Mouse (Mus musculus) embryonic facial prominence, embryonic 15.5 days (tissue): ENCODE results near the gene Cd79b. TPM values are rescaled to one million over a fixed set of nuclear protein-coding genes. Genes with fewer than 3 reads are reported as not detected.
A peak's percentile ranks its signal among the peaks of the same experiment; 100 is the strongest.

Experiments
- ATAC-seq: fragments of 200-750 bp; cut with Nextera tagmentation; 2 replicates; pipeline ENCODE4 v1.8.0; 2017; ENCODE audit warnings: low read depth, moderate TSS enrichment; ENCODE audit not compliant: insufficient number of reproducible peaks, low FRiP score, low TSS enrichment
- H3K27ac ChIP-seq: fragments of 300-500 bp; sonication (generic); replicated peaks from 2 replicates; pipeline ENCODE4 v1.5.1; 2015; ENCODE audit warnings: mild to moderate bottlenecking, inconsistent platforms
- H3K27me3 ChIP-seq: fragments of 300-500 bp; sonication (generic); 2 replicates; pipeline ENCODE4 v1.6.1; 2015; ENCODE audit warnings: inconsistent platforms
- H3K36me3 ChIP-seq: fragments of 300-500 bp; sonication (generic); 2 replicates; pipeline ENCODE4 v1.6.1; 2015; ENCODE audit warnings: mild to moderate bottlenecking, inconsistent platforms
- H3K4me1 ChIP-seq: fragments of 300-500 bp; sonication (generic); 2 replicates; pipeline ENCODE4 v1.6.1; 2015; ENCODE audit warnings: inconsistent platforms
- H3K4me2 ChIP-seq: fragments of 300-500 bp; sonication (generic); replicated peaks from 2 replicates; pipeline ENCODE4 v1.6.1; 2015; ENCODE audit warnings: mild to moderate bottlenecking, inconsistent platforms
- H3K4me3 ChIP-seq: fragments of 300-500 bp; sonication (generic); replicated peaks from 2 replicates; pipeline ENCODE4 v1.5.1; 2015; ENCODE audit warnings: mild to moderate bottlenecking, inconsistent platforms
- H3K9ac ChIP-seq: fragments of 300-500 bp; sonication (generic); 2 replicates; pipeline ENCODE4 v1.6.1; 2015; ENCODE audit warnings: inconsistent platforms
- H3K9me3 ChIP-seq: fragments of 300-500 bp; sonication (generic); replicated peaks from 2 replicates; pipeline ENCODE4 v1.6.1; 2016; ENCODE audit warnings: inconsistent platforms
- WGBS: fragments of 180-500 bp; shearing (Covaris S2); methylation state at CpG from one replicate; pipeline ENCODE4 v1.1.7; 2015; 5-methylcytosine and 5-hydroxymethylcytosine counted together
- polyA plus RNA-seq: library from polyadenylated mRNA; unstranded; fragments of >200 nt; fragmentation: Nextera tagmentation; extraction: Ambion mirVana; gene quantifications from 2 replicates; pipeline ENCODE4 v1.2.1, GENCODE M21; 2015

Gene Cd79b
- polyA plus RNA-seq, 1 experiment from 2014 or later: 3.4 TPM

DNA sequence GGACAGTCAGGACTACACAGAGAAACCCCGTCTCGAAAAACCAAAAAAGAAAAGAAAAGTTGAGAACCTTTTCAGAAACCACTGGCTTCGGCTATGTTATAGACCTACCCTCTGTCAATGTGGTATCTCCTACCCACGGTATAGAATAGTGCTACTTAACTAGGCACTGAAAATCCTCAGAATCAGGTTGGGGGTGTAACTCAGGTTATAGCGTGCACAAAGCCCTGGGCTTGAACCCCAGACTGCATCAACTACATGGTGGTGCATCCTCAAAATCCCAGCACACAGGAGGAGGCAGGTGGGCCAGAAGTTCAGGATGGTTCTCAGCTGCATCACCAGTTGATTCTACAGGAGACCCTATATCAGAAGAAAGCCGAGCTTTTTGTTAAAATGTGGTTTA, 40.8 kb downstream of the Cd79b start:
- H3K4me1 ChIP-seq: peaks cover 57% of the 10 kb centered on the region
- H3K4me3 ChIP-seq: no peak overlapping the region
- H3K4me2 ChIP-seq: peak overlapping the region; percentile 73
- 87% methylated on average over 6 of the region's 6 CpGs for WGBS
- H3K9ac ChIP-seq: no peak overlapping the region
- H3K36me3 ChIP-seq: no peaks in the 10 kb centered on the region
- no peak for ATAC-seq
- no peaks in the 10 kb centered on the region for H3K27me3 ChIP-seq
- H3K27ac ChIP-seq: peak overlapping the region; percentile 94
- no peaks in the 10 kb centered on the region for H3K9me3 ChIP-seq

GRCm38 (mm10) chr11:106273311-106273684, 41.3 kb downstream of the Cd79b start:
- Histone ChIP-seq H3K4me2 (peak overlapping the region; percentile 73), H3K9me3 (no peaks in the 10 kb centered on the region), H3K4me1 (peaks cover 62% of the 10 kb centered on the region), H3K4me3 (peak overlapping the region; percentile 87), H3K27ac (peak overlapping the region; percentile 94), H3K36me3 (no peaks in the 10 kb centered on the region), H3K27me3 (no peaks in the 10 kb centered on the region), H3K9ac (peak overlapping the region; percentile 42)
- 12% methylated on average over 16 of the region's 16 CpGs for WGBS
- no peak for ATAC-seq

- ATAC-seq: peak; percentile 91
- Histone ChIP-seq H3K4me3 (peak within 1 kb of the TSS; percentile 87), H3K9me3 (no peaks in the 10 kb centered on the region), H3K4me1 (peaks cover 67% of the 10 kb centered on the region), H3K36me3 (no peaks in the 10 kb centered on the region), H3K27ac (peak within 1 kb of the TSS; percentile 94), H3K27me3 (no peaks in the 10 kb centered on the region), H3K4me2 (peak within 1 kb of the TSS; percentile 73), H3K9ac (peak within 1 kb of the TSS; percentile 98)
- WGBS: under 1% methylated on average over 66 of the region's 72 CpGs
These were observed 41.8 kb downstream of the Cd79b start, which contains the start of gene Smarcd2 for GRCm38 (mm10) chr11:106272644-106273310. Gene Smarcd2 (minus strand): TSS chr11:106272972.

DNA sequence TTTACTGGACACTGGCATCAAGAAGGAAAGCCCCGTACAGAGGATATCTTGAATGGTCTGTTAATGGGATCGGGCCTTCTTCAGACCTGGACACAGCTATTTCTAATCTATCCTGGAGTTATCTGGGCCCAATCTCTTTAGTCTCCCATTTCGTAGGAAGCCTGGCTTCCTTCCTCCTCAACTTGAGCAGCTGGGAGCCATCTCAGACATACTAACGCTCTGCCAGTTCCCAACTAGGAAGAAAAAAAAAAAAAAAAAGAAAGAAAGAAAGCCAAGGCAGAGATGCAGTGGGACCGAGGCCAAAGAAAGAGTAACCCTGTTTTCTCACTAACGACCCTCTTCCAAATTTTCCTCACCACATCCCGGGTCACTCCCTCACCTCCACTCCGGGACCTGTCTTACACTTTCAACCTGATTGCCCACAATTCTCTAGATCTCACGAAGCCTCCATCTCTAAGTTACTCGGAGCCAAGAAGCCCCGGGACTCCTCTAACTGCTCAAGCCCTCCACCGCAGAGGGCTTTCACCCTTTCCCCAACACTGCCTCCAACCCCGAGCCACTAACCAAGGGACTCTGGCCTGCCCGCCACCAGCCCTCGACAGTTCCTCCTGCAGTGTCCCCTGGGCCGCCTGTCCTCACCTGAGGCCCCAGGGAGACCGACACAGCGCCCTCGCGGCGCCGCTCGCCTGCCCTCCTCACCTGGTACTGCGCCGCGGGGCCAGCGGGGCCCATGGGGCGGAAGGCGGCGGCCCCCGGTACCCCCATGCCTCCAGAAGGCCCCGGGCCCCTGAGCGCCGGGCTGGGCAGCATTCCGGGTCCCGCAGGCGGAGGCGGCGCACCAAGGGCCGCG, 42.5 kb downstream of the Cd79b start:
- peak; percentile 26 for ATAC-seq
- H3K9ac ChIP-seq: peak overlapping the region; percentile 98
- under 1% methylated on average over 41 of the region's 41 CpGs for WGBS
- peaks cover 4% of the 10 kb centered on the region; the same call in 1 of the 2 replicates for H3K36me3 ChIP-seq
- no peaks in the 10 kb centered on the region for H3K27me3 ChIP-seq
- H3K4me1 ChIP-seq: peaks cover 75% of the 10 kb centered on the region
- H3K4me2 ChIP-seq: peak overlapping the region; percentile 73
- peak overlapping the region; percentile 87 for H3K4me3 ChIP-seq
- no peaks in the 10 kb centered on the region for H3K9me3 ChIP-seq
- peak overlapping the region; percentile 94 for H3K27ac ChIP-seq

DNA sequence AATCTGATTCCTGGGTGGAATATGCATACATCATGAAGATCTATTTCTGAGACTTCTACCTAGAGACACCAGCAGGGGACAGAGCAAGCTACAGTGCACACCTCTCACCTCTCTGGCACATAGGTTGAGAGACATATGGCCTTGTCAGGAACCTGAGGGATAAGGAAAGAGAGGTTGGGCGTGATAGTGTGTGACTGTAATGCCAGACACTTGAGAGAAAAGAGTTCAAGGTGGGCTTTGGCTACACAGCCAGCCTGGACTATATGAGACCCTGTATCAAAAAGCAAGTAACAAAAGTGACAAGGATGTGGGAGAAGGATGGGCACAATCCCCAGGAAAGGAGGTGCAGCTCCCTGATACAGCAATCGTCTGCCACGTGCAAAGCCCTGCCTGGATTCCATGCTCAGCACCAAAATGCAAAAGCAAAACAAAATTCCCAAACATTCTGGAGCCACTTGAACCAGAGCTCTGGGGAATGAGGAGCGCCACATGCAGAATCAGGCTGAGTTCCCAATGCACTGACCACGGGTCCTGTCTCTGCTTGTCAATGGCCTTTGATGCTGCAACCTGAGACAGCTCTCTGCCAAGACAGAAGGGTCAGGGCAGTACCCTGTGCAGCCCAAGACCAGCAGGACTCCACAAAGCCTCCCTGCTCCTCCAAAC, 43.3 kb downstream of the Cd79b start:
- H3K4me3 ChIP-seq: peak overlapping the region; percentile 87
- H3K4me1 ChIP-seq: peaks cover 69% of the 10 kb centered on the region
- H3K36me3 ChIP-seq: peaks cover 11% of the 10 kb centered on the region
- peak overlapping the region; percentile 98 for H3K9ac ChIP-seq
- H3K27ac ChIP-seq: peak overlapping the region; percentile 94
- no peaks in the 10 kb centered on the region for H3K27me3 ChIP-seq
- H3K4me2 ChIP-seq: peak overlapping the region; percentile 73
- WGBS: 20% methylated on average over 5 of the region's 5 CpGs
- H3K9me3 ChIP-seq: no peaks in the 10 kb centered on the region
- no peak for ATAC-seq

DNA sequence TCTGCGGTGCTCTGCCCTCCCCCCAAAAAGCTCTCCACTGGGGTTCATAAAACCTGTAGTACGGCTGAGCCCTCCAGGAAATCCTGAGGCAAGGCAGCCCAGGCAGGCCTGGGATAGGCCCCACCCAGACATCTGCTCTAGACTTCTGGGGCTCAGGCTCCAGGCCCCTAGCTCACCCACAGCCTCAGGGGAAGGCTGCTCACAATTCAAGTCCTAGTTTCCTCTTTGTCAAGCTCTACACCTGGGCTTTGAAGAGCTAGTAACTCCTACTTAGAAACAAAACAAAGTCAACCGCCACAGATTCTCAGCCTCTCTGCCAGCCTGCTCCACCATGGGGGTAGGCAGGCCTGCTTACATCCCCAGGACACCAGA, 45.5 kb downstream of the Cd79b start:
- Histone ChIP-seq H3K4me2 (peak overlapping the region; percentile 44), H3K9ac (no peak overlapping the region), H3K27ac (peak overlapping the region; percentile 89), H3K4me3 (peak overlapping the region; percentile 13), H3K36me3 (peaks cover 33% of the 10 kb centered on the region), H3K9me3 (no peaks in the 10 kb centered on the region), H3K27me3 (no peaks in the 10 kb centered on the region), H3K4me1 (peaks cover 50% of the 10 kb centered on the region)
- WGBS: 20% methylated on average over 3 of the region's 3 CpGs
- ATAC-seq: no peak

GRCm38 (mm10) chr11:106268326-106269059, 46.1 kb downstream of the Cd79b start:
- Histone ChIP-seq H3K9ac (no peak overlapping the region), H3K27ac (peak overlapping the region; percentile 89), H3K9me3 (no peaks in the 10 kb centered on the region), H3K27me3 (no peaks in the 10 kb centered on the region), H3K4me2 (peak overlapping the region; percentile 44), H3K36me3 (peaks cover 38% of the 10 kb centered on the region), H3K4me3 (peak overlapping the region; percentile 13), H3K4me1 (peaks cover 45% of the 10 kb centered on the region)
- ATAC-seq: 0 out of 2 replicates have a peak, but pooled peaks have one; percentile 15
- WGBS: 26% methylated on average over 8 of the region's 8 CpGs

- ATAC-seq: no peak
- Histone ChIP-seq H3K36me3 (peaks cover 44% of the 10 kb centered on the region), H3K9me3 (no peaks in the 10 kb centered on the region), H3K4me1 (peaks cover 42% of the 10 kb centered on the region), H3K9ac (no peak overlapping the region), H3K27me3 (no peaks in the 10 kb centered on the region), H3K27ac (peak overlapping the region; percentile 89), H3K4me3 (peak overlapping the region; percentile 13; the same call in 1 of the 2 replicates), H3K4me2 (peak overlapping the region; percentile 44)
- 69% methylated on average over 5 of the region's 5 CpGs for WGBS
These were observed 46.7 kb downstream of the Cd79b start for GRCm38 (mm10) chr11:106267871-106268270.

DNA sequence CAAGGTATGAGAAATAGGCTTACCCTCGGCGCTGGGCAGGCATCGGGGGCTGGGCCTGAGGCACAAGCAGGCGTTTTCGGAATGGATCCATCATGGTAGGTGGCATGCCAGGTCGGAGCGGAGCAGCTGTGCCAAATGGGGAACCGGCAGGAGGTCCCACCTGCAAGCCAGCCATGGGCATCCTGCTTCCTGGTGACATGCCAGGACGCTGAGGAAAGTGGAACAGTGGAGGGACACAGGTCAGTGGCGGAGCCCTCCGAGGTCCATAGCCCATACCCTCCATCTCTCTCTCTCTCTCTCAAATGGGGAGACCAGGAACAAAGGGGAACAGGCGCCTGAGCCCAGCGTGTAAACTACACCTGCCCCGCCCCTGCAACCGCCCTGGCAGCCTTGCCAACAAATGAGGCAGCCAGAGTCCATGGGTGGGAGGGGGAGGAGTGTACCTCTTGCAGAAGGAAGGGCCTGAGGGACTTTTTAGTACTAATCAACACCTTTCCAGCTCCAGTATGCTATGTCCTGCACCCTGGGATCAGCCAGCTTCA, 47.2 kb downstream of the Cd79b start:
- WGBS: 70% methylated on average over 15 of the region's 15 CpGs
- peak overlapping the region; percentile 29 for H3K4me3 ChIP-seq
- H3K4me2 ChIP-seq: peak overlapping the region; percentile 44
- H3K4me1 ChIP-seq: peaks cover 42% of the 10 kb centered on the region
- ATAC-seq: peak; percentile 51
- H3K27ac ChIP-seq: peak overlapping the region; percentile 89
- no peaks in the 10 kb centered on the region for H3K27me3 ChIP-seq
- H3K9me3 ChIP-seq: no peaks in the 10 kb centered on the region
- no peak overlapping the region for H3K9ac ChIP-seq
- H3K36me3 ChIP-seq: peaks cover 49% of the 10 kb centered on the region

GRCm38 (mm10) chr11:106266431-106266830, 48.1 kb downstream of the Cd79b start:
- Histone ChIP-seq H3K4me2 (peak overlapping the region; percentile 44; the same call in 1 of the 2 replicates), H3K4me1 (peaks cover 41% of the 10 kb centered on the region), H3K9me3 (no peaks in the 10 kb centered on the region), H3K36me3 (peaks cover 59% of the 10 kb centered on the region), H3K27ac (peak overlapping the region; percentile 89; the same call in 1 of the 2 replicates), H3K27me3 (no peaks in the 10 kb centered on the region), H3K9ac (no peak overlapping the region), H3K4me3 (no peak overlapping the region)
- WGBS: 89% methylated on average over 10 of the region's 10 CpGs
- ATAC-seq: no peak
